Mouse (Mus musculus) skeletal muscle tissue, adult 2 months (tissue): ENCODE results near the gene Ccdc24.
A peak's percentile ranks its signal among the peaks of the same experiment; 100 is the strongest.

Source experiments
- DNase-seq: peaks from one replicate; pipeline ENCODE4 v3.0.0-alpha.2; 2012; ENCODE audit warnings: low read depth, low spot score

Ccdc24 gene

DNA sequence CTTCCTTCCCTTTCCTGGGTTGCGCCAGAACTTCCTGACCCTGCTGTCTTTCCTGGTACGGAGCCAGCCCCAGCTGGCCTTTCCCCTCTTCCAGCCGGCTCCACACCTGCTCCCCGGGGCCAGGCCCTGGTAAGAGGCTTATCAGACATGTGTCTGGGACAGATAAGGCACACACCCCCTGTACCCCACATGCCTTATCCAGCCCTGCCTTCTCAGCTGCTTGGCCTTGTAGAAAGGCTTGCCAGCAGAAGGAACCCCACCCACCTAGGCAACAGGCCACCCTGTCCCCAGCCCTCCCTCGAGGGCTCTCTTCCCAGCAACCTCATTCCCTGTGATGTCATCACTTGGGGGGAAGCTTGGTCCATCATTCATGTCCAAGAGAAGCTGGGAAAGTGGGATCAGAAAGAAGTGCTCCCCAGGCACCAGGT, 42.2 kb downstream of the Ccdc24 start:
- DNase-seq = peak; percentile 80

DNA sequence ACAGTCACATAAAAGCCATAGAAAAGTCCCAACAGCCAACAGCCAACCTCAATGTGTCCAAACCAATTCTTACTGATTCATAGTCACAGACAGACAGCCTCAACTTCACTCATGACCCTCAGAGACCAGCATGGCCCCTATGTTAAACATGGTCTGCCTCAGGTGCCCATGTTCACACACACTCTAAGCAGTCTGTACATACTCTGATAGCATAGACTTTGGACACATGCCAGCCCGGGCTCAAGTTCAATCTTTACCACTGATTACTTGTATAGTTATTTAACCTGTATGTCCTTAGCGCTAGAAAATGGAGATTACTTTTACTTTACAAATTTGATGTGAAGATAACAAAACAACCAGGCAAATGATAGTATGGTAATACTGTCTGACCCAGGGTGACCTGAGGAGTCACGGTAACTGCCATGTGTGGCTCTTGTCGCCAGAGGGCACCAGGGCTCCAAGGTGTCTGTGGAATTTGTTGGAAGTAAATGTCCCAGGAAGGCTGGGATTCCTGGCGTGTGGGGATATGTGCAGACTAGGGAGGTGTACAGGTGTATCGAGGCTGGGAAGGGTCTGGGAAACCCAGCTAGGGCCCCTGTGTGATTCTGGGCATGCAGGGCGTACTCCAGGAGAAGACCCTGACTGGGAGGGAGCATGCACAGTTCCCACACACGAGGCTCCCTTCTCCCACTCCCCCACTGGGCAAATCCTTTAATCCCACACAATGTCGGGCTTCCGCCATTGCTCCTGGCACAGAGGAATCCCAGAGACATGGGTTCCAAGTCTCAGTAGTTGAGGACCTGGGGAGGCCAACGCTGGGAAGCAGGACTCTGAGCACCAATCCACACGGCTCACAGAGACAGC, 42.9 kb downstream of the Ccdc24 start:
- DNase-seq = peak; percentile 75

DNA sequence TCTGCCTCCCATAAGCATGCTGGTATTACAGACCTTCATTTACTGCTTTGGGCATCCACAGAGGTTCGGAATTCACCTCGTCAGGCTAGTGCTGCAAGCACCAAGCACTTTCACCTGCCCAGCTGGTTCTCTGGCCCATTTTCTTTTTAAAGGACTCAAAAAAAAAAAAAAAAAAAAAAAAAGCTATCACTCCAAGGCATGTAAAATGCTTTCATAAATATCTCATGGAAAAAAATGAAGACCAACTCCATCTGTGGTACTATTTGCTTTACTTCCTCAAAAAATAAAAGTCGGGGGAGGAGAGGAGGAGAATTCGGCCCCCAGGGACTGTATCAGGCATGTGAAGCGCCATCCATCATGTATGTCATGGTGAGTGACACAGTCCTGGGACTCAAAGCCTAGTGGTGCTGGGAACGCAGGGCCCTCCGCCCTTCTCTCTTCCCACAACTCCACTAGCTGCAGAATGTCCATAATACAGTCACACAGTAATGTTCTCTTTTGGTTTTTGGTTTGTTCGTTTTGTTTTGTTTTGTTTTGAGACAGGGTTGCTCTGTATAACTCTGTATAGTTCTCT, 43.7 kb downstream of the Ccdc24 start:
- no peak for DNase-seq

DNA sequence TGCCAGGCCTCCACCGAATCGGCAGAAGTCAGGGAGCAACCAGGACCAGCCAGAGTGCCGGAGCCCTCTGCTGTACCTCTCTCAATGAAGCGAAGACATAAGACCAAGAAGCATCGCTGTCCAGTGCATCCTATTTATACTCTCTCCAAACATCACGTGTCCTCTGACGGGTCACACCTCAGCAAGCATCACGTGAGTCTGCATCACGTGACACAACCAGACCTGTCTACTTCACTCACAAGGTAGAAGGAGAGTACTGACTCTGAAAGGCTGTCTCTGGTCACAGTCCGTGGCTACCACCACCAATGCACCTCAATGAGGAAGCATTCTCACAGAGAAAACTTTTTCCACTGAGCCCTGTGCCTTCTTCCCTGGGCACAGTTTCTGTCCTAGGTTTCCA, 54.3 kb downstream of the Ccdc24 start:
- no peak for DNase-seq

DNA sequence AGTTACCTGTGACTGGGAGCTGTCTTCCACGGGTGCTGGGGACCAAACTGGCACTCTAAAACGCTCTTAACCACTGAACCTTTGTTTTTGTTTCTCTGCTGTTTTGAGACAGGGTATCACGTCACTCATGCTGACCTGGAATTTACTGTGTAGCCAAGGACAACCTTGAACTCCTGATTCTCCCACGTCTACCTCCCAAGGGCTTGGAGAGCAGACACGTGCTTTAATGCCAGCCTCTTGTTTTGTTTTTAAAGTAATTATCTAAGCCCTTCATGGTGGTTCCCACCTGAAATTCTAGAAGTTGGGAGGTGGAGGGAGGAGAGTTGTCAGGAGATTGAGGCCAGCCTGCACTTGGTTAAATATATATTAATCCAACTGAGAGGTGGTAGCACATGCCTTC, 55.6 kb downstream of the Ccdc24 start:
- DNase-seq = no peak
